Mouse (Mus musculus): Measurements from ENCODE around the gene Zfp36l1. TPM values are rescaled to one million over a fixed set of nuclear protein-coding genes. Genes with fewer than 3 reads are reported as not detected.

Gene Zfp36l1
- polyA plus RNA-seq (2017; shearing (Covaris generic)) = 100 to 1,000 TPM; 139 to 188 TPM

GRCm38 (mm10) chr12:80112852-80113551, at the start of gene Zfp36l1:
Gene Zfp36l1 (minus strand): TSS chr12:80113013.
- peak; percentile 52 for ATAC-seq

GRCm38 (mm10) chr12:80162448-80162847, 49.6 kb upstream of the Zfp36l1 start:
- no peak for ATAC-seq

- no peak for ATAC-seq
These were observed 44.9 kb upstream of the Zfp36l1 start for GRCm38 (mm10) chr12:80157675-80158074.

- no peak for ATAC-seq
These were observed 41.0 kb upstream of the Zfp36l1 start for GRCm38 (mm10) chr12:80153687-80154326.

GRCm38 (mm10) chr12:80153078-80153477, 40.3 kb upstream of the Zfp36l1 start:
- no peak for ATAC-seq

GRCm38 (mm10) chr12:80151821-80152220, 39.0 kb upstream of the Zfp36l1 start:
- no peak for ATAC-seq

- no peak for ATAC-seq
These were observed 37.8 kb upstream of the Zfp36l1 start for GRCm38 (mm10) chr12:80150624-80151023.

GRCm38 (mm10) chr12:80147563-80148214, 34.9 kb upstream of the Zfp36l1 start:
- ATAC-seq = peak; percentile 37

GRCm38 (mm10) chr12:80146227-80147223, 33.7 kb upstream of the Zfp36l1 start:
- ATAC-seq = peak; percentile 70

GRCm38 (mm10) chr12:80145365-80145764, 32.6 kb upstream of the Zfp36l1 start:
- no peak for ATAC-seq

GRCm38 (mm10) chr12:80144846-80145245, 32.0 kb upstream of the Zfp36l1 start:
- no peak for ATAC-seq

- ATAC-seq = peak; percentile 64
These were observed 28.7 kb upstream of the Zfp36l1 start for GRCm38 (mm10) chr12:80141470-80141869.

GRCm38 (mm10) chr12:80141011-80141410, 28.2 kb upstream of the Zfp36l1 start:
- peak; percentile 46 for ATAC-seq

GRCm38 (mm10) chr12:80137744-80138143, 24.9 kb upstream of the Zfp36l1 start:
- ATAC-seq = no peak

- ATAC-seq = no peak
These were observed 24.4 kb upstream of the Zfp36l1 start for GRCm38 (mm10) chr12:80137246-80137645.

GRCm38 (mm10) chr12:80136264-80136930, 23.6 kb upstream of the Zfp36l1 start:
- ATAC-seq = no peak

- no peak for ATAC-seq
These were observed 22.4 kb upstream of the Zfp36l1 start for GRCm38 (mm10) chr12:80135173-80135572.

- peak; percentile 8 for ATAC-seq
These were observed 20.3 kb upstream of the Zfp36l1 start for GRCm38 (mm10) chr12:80133011-80133545.

- peak; percentile 32 for ATAC-seq
These were observed 19.6 kb upstream of the Zfp36l1 start for GRCm38 (mm10) chr12:80132250-80133003.

GRCm38 (mm10) chr12:80131359-80132249, 18.8 kb upstream of the Zfp36l1 start:
- peak; percentile 31 for ATAC-seq
